Mouse (Mus musculus) hindlimb bud, embryonic 11.5 days (tissue): ENCODE data around the gene H2-Q7.
"Not testable (repeated sequence)": the region's sequence is repeated elsewhere in the genome, so short reads cannot be mapped to it uniquely, and the experiment has no call there.

Source experiments
- DNase-seq: peaks from one replicate; pipeline ENCODE4 v3.0.0-alpha.2; 2012; ENCODE audit warnings: low read depth, low spot score; ENCODE audit errors: extremely low spot score

The H2-Q7 gene

GRCm38 (mm10) chr17:35438885-35439284, at the start of gene H2-Q7:
Gene H2-Q7 (plus strand): TSS chr17:35439155.
- DNase-seq = not testable (repeated sequence)

- not testable (repeated sequence) for DNase-seq
These were observed 49.2 kb upstream of the H2-Q7 start for GRCm38 (mm10) chr17:35389796-35390195.

- not testable (repeated sequence) for DNase-seq
These were observed 46.3 kb upstream of the H2-Q7 start for GRCm38 (mm10) chr17:35392671-35393070.

GRCm38 (mm10) chr17:35393864-35394800, 44.8 kb upstream of the H2-Q7 start:
- not testable (repeated sequence) for DNase-seq

- not testable (repeated sequence) for DNase-seq
These were observed 42.0 kb upstream of the H2-Q7 start for GRCm38 (mm10) chr17:35396956-35397355.

- not testable (repeated sequence) for DNase-seq
These were observed 25.9 kb upstream of the H2-Q7 start for GRCm38 (mm10) chr17:35413057-35413456.

GRCm38 (mm10) chr17:35415273-35416129, 23.5 kb upstream of the H2-Q7 start:
- DNase-seq = not testable (repeated sequence)

- DNase-seq = no peak
These were observed 20.2 kb upstream of the H2-Q7 start for GRCm38 (mm10) chr17:35418772-35419171.

- not testable (repeated sequence) for DNase-seq
These were observed 19.4 kb upstream of the H2-Q7 start for GRCm38 (mm10) chr17:35419564-35419963.

GRCm38 (mm10) chr17:35420206-35420810, 18.6 kb upstream of the H2-Q7 start:
- not testable (repeated sequence) for DNase-seq

- DNase-seq = not testable (repeated sequence)
These were observed 17.6 kb upstream of the H2-Q7 start for GRCm38 (mm10) chr17:35421331-35421730.

GRCm38 (mm10) chr17:35422360-35422759, 16.6 kb upstream of the H2-Q7 start:
- not testable (repeated sequence) for DNase-seq

GRCm38 (mm10) chr17:35423131-35423810, 15.7 kb upstream of the H2-Q7 start:
- DNase-seq = not testable (repeated sequence)

GRCm38 (mm10) chr17:35424106-35424505, 14.8 kb upstream of the H2-Q7 start:
- not testable (repeated sequence) for DNase-seq

GRCm38 (mm10) chr17:35424624-35425416, 14.1 kb upstream of the H2-Q7 start, which contains the start of gene H2-Q6:
Gene H2-Q6 (plus strand): TSS chr17:35424850.
- DNase-seq = not testable (repeated sequence)

- not testable (repeated sequence) for DNase-seq
These were observed 13.5 kb upstream of the H2-Q7 start for GRCm38 (mm10) chr17:35425474-35425873.

- not testable (repeated sequence) for DNase-seq
These were observed 10.1 kb upstream of the H2-Q7 start for GRCm38 (mm10) chr17:35428883-35429282.

GRCm38 (mm10) chr17:35430671-35431070, 8.3 kb upstream of the H2-Q7 start:
- DNase-seq = not testable (repeated sequence)

- not testable (repeated sequence) for DNase-seq
These were observed 6.8 kb upstream of the H2-Q7 start for GRCm38 (mm10) chr17:35432167-35432566.
